Mouse (Mus musculus): Measurements from ENCODE around the gene Smarca2.

DNA sequence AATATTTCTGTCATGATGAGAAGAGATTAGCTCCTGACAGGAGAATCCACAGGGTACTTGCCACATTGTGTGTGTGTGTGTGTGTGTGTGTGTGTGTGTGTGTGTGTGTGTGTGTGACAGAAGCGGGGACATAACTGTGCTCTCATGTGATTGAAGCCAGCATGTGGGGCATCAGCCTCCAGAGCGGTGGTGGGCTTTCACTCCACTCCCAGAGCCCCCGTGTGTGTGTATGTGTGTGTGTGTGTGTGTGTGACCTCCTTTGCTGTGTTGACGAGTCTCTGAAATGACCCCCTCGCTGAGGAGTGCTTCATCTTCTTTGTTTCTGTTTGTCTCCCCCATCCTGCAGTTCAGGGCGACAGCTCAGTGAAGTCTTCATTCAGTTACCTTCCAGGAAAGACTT lies 165.7 kb downstream of the Smarca2 start:
- TF ChIP-seq EP300 (IDR thresholded peaks at IDR 0.05; ENCODE audit: low read depth) = no peak
- TF ChIP-seq CTCF (IDR thresholded peaks at IDR 0.05; ENCODE audit: low read depth) = no peak

All from liver, embryonic 14.5 days (tissue).